8 mouse cellular contexts compared by ENCODE assay signal in genomic region chr11:95586751-95587422, GRCm38 (mm10). TPM values are rescaled to one million over a fixed set of nuclear protein-coding genes. Genes with fewer than 3 reads are reported as not detected.
DNase-seq lines count a peak whose midpoint lies in the region; ATAC-seq lines count a peak whose summit lies in the region.

No protein-coding gene starts in this region.

- no peak overlapping the region for H3K27ac ChIP-seq in lung, embryonic 15.5 days
- peak overlapping the region; percentile 55; the same call in 1 of the 2 replicates for H3K27ac ChIP-seq in forebrain, embryonic 13.5 days
- no peak overlapping the region for H3K27ac ChIP-seq in limb, embryonic 13.5 days

- 2% methylated on average over 27 of the region's 27 CpGs for WGBS in lung, embryonic 15.5 days
- 2% methylated on average over 27 of the region's 27 CpGs for WGBS in forebrain, embryonic 13.5 days
- WGBS in limb, embryonic 13.5 days, result under 1% methylated on average over 27 of the region's 27 CpGs

- no peak for ATAC-seq in lung, embryonic 15.5 days (ENCODE audit: borderline replicate concordance, extremely low read depth, low FRiP score, low TSS enrichment)
- peak; percentile 50; the same call in 1 of the 2 replicates for ATAC-seq in forebrain, embryonic 13.5 days
- ATAC-seq in limb, embryonic 13.5 days (ENCODE audit: low FRiP score, low read depth), result no peak

- H3K4me3 ChIP-seq in lung, embryonic 15.5 days, result peak overlapping the region; percentile 36
- peak overlapping the region; percentile 40 for H3K4me3 ChIP-seq in forebrain, embryonic 13.5 days
- peak overlapping the region; percentile 54 for H3K4me3 ChIP-seq in limb, embryonic 13.5 days

- H3K36me3 ChIP-seq in lung, embryonic 15.5 days, result no peaks in the 10 kb centered on the region
- no peaks in the 10 kb centered on the region for H3K36me3 ChIP-seq in forebrain, embryonic 13.5 days (ENCODE audit: poor library complexity, severe bottlenecking)
- H3K36me3 ChIP-seq in limb, embryonic 13.5 days, result no peaks in the 10 kb centered on the region

- no peak overlapping the region for H3K9ac ChIP-seq in lung, embryonic 15.5 days
- peak overlapping the region; percentile 66 for H3K9ac ChIP-seq in forebrain, embryonic 13.5 days
- peak overlapping the region; percentile 67 for H3K9ac ChIP-seq in limb, embryonic 13.5 days

- peak overlapping the region; percentile 71 for H3K4me2 ChIP-seq in lung, embryonic 15.5 days
- H3K4me2 ChIP-seq in forebrain, embryonic 13.5 days, result peak overlapping the region; percentile 83
- peak overlapping the region; percentile 85 for H3K4me2 ChIP-seq in limb, embryonic 13.5 days (replicated peaks)

- peaks cover 83% of the 10 kb centered on the region for H3K27me3 ChIP-seq in lung, embryonic 15.5 days
- peaks cover 95% of the 10 kb centered on the region for H3K27me3 ChIP-seq in forebrain, embryonic 13.5 days
- H3K27me3 ChIP-seq in limb, embryonic 13.5 days, result peaks cover 92% of the 10 kb centered on the region

- no peak for DNase-seq in lung, postnatal 10 days
- DNase-seq in retina, embryonic 14.5 days (ENCODE audit: low spot score), result peak; percentile 54
- no peak for DNase-seq in adrenal gland, postnatal 36 days
- DNase-seq in frontal cortex, postnatal 14 days (ENCODE audit: low spot score in 2 of 2), result no peak
- DNase-seq in kidney, postnatal 10 days, result no peak

- H3K4me1 ChIP-seq in lung, embryonic 15.5 days, result peaks cover 26% of the 10 kb centered on the region
- H3K4me1 ChIP-seq in forebrain, embryonic 13.5 days, result peaks cover 25% of the 10 kb centered on the region
- peaks cover 71% of the 10 kb centered on the region for H3K4me1 ChIP-seq in limb, embryonic 13.5 days

- no peaks in the 10 kb centered on the region for H3K9me3 ChIP-seq in lung, embryonic 15.5 days
- no peaks in the 10 kb centered on the region for H3K9me3 ChIP-seq in forebrain, embryonic 13.5 days (replicated peaks)
- no peaks in the 10 kb centered on the region for H3K9me3 ChIP-seq in limb, embryonic 13.5 days

RNA-seq across cellular contexts. Expression of gene Ngfr, which starts 0.6 kb away (rescaled TPM):
- 3.4 and 5.1 TPM in 2 replicates for polyA plus RNA-seq in lung, embryonic 15.5 days (2015; fragmentation: Nextera tagmentation; extraction: Ambion mirVana)
- polyA plus RNA-seq in forebrain, embryonic 13.5 days (2015; fragmentation: Nextera tagmentation; extraction: Ambion mirVana), result 6.3 and 7.5 TPM in 2 replicates
- 29.4 and 34.5 TPM in 2 replicates for polyA plus RNA-seq in limb, embryonic 13.5 days (2015; fragmentation: Nextera tagmentation; extraction: Ambion mirVana)
- total RNA-seq in adrenal gland, postnatal 36 days (2021), result 1 to 10 TPM; 3.6 to 4.0 TPM
